Mouse (Mus musculus) lung, embryonic 15.5 days (tissue): ENCODE results near the gene Galnt12. TPM values are rescaled to one million over a fixed set of nuclear protein-coding genes. Genes with fewer than 3 reads are reported as not detected.
"Not testable (repeated sequence)": the region's sequence is repeated elsewhere in the genome, so short reads cannot be mapped to it uniquely, and the experiment has no call there.

Experiments
- ATAC-seq: fragments of 200-750 bp; cut with Nextera tagmentation; 2 replicates; pipeline ENCODE4 v1.8.0; 2017; ENCODE audit warnings: moderate number of reproducible peaks, borderline replicate concordance; ENCODE audit not compliant: low FRiP score, low TSS enrichment; ENCODE audit errors: extremely low read depth
- H3K27ac ChIP-seq: fragments of 300-500 bp; sonication (generic); 2 replicates; pipeline ENCODE4 v1.5.1; 2015; ENCODE audit warnings: moderate library complexity, mild to moderate bottlenecking, inconsistent platforms
- H3K27me3 ChIP-seq: fragments of 300-500 bp; sonication (generic); 2 replicates; pipeline ENCODE4 v1.6.1; 2015; ENCODE audit warnings: inconsistent platforms
- H3K36me3 ChIP-seq: fragments of 300-500 bp; sonication (generic); 2 replicates; pipeline ENCODE4 v1.6.1; 2015; ENCODE audit warnings: inconsistent platforms
- H3K4me1 ChIP-seq: fragments of 300-500 bp; sonication (generic); 2 replicates; pipeline ENCODE4 v1.6.1; 2015; ENCODE audit warnings: inconsistent platforms
- H3K4me2 ChIP-seq: fragments of 300-500 bp; sonication (generic); 2 replicates; pipeline ENCODE4 v1.6.1; 2015; ENCODE audit warnings: inconsistent platforms, mild to moderate bottlenecking, moderate library complexity
- H3K4me3 ChIP-seq: fragments of 300-500 bp; sonication (generic); 2 replicates; pipeline ENCODE4 v1.5.1; 2015; ENCODE audit warnings: mild to moderate bottlenecking, inconsistent platforms
- H3K9ac ChIP-seq: fragments of 300-500 bp; sonication (generic); 2 replicates; pipeline ENCODE4 v1.6.1; 2015; ENCODE audit warnings: inconsistent platforms
- H3K9me3 ChIP-seq: fragments of 300-500 bp; sonication (generic); 2 replicates; pipeline ENCODE4 v1.6.1; 2016; ENCODE audit warnings: inconsistent platforms
- WGBS: fragments of 180-500 bp; shearing (Covaris S2); methylation state at CpG from one replicate; pipeline ENCODE4 v1.1.7; 2015; 5-methylcytosine and 5-hydroxymethylcytosine counted together
- polyA plus RNA-seq: library from polyadenylated mRNA; unstranded; fragments of >200 nt; fragmentation: Nextera tagmentation; extraction: Ambion mirVana; gene quantifications from 2 replicates; pipeline ENCODE4 v1.2.1, GENCODE M21; 2015

Gene Galnt12
- polyA plus RNA-seq, result 8.9 and 9.3 TPM in 2 replicates

DNA sequence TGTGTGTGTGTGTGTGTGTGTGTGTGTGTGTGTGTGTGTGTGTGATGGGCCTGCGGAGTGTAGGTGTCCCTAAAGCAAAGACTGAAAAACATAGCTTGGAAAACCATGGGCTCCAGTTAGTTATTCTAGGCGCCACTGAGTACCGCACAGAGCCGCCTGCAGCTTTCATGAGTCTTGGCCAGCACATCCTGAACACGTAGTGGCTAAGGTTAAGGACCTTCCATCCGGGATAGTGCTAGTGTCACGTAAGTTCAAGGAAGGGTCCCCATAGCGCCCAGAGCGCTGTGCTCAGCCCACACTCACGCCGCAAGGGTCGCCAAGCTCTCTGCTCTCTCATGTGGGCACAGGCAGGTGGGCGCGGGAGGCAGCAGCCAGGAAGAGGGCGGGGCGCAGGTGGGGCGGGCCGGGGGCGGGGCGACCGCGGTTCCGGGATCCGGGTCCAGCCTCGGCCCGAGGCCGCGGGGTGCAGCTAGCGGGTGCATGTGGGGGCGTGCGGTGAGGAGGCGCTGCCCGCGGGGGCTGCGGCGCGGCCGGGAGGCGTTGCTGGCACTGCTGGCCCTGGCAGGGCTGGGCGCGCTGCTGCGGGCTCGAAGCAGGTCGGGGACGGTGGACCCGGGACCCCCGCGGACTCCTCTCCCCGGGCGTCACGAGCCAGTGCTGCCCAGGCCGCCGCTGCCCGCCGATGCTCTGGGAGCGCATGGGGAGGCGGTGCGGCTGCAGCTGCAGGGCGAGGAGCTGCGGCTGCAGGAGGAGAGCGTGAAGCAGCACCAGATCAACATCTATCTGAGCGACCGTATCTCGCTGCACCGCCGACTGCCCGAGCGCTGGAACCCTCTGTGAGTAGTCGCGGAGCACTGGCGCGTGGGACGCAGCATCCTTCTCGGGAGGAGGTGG, at the start of gene Galnt12:
Galnt12 (plus strand) TSS at position 417 of the 894 bp plus-strand sequence.
- no peaks in the 10 kb centered on the region for H3K9me3 ChIP-seq
- peak within 1 kb of the TSS; percentile 50 for H3K9ac ChIP-seq
- 1% methylated on average over 65 of the region's 74 CpGs for WGBS
- H3K4me1 ChIP-seq, result peaks cover 16% of the 10 kb centered on the region
- H3K27ac ChIP-seq, result no peak within 1 kb of the TSS
- peak; percentile 58; the same call in 1 of the 2 replicates for ATAC-seq
- peaks cover 42% of the 10 kb centered on the region for H3K27me3 ChIP-seq
- H3K4me3 ChIP-seq, result peak within 1 kb of the TSS; percentile 59
- peak within 1 kb of the TSS; percentile 99 for H3K4me2 ChIP-seq
- H3K36me3 ChIP-seq, result no peaks in the 10 kb centered on the region

DNA sequence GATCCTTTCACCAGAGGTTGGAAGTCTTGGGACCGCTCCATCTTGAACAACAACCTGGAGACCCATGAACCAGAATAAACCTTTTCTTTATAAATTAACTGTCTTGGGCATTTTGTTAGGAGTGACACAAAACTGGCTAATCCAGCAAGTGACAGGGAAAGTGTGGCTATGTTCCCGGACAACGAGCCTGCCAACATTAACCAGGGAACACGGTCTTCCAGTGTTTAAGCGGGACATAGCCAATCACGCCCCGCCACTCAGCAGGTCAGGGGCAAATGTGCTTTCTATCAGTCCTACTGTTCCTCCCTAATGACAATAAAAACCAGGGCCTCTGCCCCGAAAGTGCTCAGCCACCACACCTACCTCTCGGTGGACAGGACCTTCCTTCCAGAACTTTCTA, 47.8 kb upstream of the Galnt12 start:
- H3K27me3 ChIP-seq, result 0 out of 2 replicates have a peak, but pooled peaks cover 2% of the 10 kb centered on the region
- H3K9ac ChIP-seq, result no peak overlapping the region
- no peak overlapping the region for H3K4me3 ChIP-seq
- H3K4me1 ChIP-seq, result no peaks in the 10 kb centered on the region
- WGBS, result 83% methylated on average over 9 of the region's 9 CpGs
- no peak for ATAC-seq
- H3K36me3 ChIP-seq, result no peaks in the 10 kb centered on the region
- no peak overlapping the region for H3K4me2 ChIP-seq
- H3K27ac ChIP-seq, result no peak overlapping the region
- H3K9me3 ChIP-seq, result no peaks in the 10 kb centered on the region

DNA sequence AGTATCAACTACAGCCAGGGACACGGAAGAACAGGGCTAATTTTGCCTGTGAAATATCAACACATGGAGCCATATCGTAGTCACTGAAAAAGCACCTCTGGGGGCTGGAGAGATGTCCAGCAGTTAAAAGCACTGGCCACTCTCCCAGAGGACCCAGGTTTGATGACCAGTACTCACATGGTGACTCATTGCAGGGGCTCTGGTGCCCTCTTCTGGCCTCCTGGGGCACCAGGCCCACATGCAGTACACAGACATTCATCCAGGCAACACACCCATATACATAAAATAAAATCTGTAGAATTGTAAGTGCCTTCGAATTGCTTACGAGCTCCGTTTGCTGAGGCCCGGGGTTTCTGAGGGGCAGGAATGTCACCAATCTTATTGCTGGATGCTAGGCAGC, 44.7 kb upstream of the Galnt12 start:
- ATAC-seq, result no peak

DNA sequence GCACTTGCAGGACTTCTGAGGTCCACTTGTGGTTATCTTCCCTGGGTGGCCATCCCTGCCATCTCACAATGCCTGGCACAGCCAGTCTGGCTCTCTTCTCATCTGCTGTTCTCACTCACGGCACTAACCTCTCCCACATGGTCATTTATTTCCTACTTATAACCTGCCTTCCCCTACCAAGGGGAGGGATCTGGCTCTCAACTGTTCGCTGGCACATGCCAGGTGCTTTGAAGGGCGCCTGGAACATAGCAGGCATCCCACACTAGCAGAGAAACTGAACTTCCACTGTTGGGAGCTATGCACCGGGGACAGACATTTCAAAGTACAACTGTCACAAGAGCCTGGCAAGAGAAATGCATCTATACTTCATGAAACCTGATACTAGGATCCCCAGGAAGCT, 43.9 kb upstream of the Galnt12 start:
- Histone ChIP-seq H3K4me2 (no peak overlapping the region), H3K36me3 (no peaks in the 10 kb centered on the region), H3K9ac (no peak overlapping the region), H3K4me3 (no peak overlapping the region), H3K4me1 (peaks cover 9% of the 10 kb centered on the region; the same call in 1 of the 2 replicates), H3K27ac (no peak overlapping the region), H3K9me3 (no peaks in the 10 kb centered on the region), H3K27me3 (peaks cover 18% of the 10 kb centered on the region)
- WGBS, result 58% methylated on average over 4 of the region's 4 CpGs
- ATAC-seq, result no peak

More for the DNA sequence above, 44.7 kb upstream of the Galnt12 start:
- H3K27ac ChIP-seq, result no peak overlapping the region
- H3K4me3 ChIP-seq, result no peak overlapping the region
- no peak overlapping the region for H3K4me2 ChIP-seq
- no peaks in the 10 kb centered on the region for H3K9me3 ChIP-seq
- 82% methylated on average over 6 of the region's 6 CpGs for WGBS
- peaks cover 11% of the 10 kb centered on the region; the same call in 1 of the 2 replicates for H3K27me3 ChIP-seq
- H3K9ac ChIP-seq, result no peak overlapping the region
- H3K36me3 ChIP-seq, result no peaks in the 10 kb centered on the region
- peaks cover 9% of the 10 kb centered on the region; the same call in 1 of the 2 replicates for H3K4me1 ChIP-seq

DNA sequence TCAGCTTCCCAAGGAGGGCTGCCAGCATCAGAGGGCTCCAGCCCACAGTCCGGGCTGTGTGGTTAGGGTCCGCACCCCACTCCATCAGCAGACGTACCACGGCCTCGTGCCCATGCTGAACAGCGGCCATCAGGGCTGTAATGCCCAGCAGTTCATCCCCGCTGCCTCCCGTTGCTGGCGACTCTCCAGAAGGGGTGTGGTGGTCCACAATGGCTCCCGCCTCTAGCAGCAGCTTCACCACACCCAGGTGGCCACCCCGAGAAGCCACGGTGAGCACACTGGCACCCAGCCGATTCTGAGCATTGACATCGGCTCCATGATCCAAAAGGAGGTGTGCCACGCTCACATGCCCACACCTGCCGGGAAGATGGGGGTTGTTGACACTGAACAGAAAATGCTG, 42.5 kb upstream of the Galnt12 start:
- Histone ChIP-seq H3K9ac (no peak overlapping the region), H3K27me3 (peaks cover 27% of the 10 kb centered on the region), H3K4me2 (no peak overlapping the region), H3K4me1 (peaks cover 9% of the 10 kb centered on the region; the same call in 1 of the 2 replicates), H3K36me3 (no peaks in the 10 kb centered on the region), H3K4me3 (no peak overlapping the region), H3K9me3 (no peaks in the 10 kb centered on the region), H3K27ac (no peak overlapping the region)
- 87% methylated on average over 16 of the region's 16 CpGs for WGBS
- ATAC-seq, result no peak

DNA sequence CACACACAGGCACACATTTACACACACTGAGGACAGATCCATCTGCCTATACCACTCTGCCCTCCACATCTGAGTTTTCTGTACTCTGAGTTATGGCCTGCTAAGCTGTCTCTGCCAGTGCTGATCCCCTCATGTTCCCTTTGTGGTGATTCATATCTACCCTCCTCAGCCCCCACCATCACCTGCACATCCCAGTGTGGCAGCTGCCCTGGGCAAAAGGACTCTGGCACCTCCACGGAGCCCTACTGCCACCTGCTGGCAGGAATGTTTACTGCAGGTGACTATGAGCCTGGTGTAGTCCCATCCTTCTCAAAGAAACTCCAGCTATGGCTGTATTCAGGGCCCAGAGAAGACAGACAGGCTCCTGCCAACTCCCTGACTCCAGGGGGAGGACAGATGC, 41.5 kb upstream of the Galnt12 start:
- no peak overlapping the region for H3K4me3 ChIP-seq
- H3K9ac ChIP-seq, result no peak overlapping the region
- ATAC-seq, result peak; percentile 44; the same call in 1 of the 2 replicates
- peaks cover 32% of the 10 kb centered on the region for H3K27me3 ChIP-seq
- no peak overlapping the region for H3K4me2 ChIP-seq
- no peaks in the 10 kb centered on the region for H3K9me3 ChIP-seq
- H3K4me1 ChIP-seq, result peaks cover 9% of the 10 kb centered on the region; the same call in 1 of the 2 replicates
- H3K36me3 ChIP-seq, result no peaks in the 10 kb centered on the region
- no peak overlapping the region for H3K27ac ChIP-seq
- WGBS, result 0% methylated on average over 1 of the region's 1 CpGs

DNA sequence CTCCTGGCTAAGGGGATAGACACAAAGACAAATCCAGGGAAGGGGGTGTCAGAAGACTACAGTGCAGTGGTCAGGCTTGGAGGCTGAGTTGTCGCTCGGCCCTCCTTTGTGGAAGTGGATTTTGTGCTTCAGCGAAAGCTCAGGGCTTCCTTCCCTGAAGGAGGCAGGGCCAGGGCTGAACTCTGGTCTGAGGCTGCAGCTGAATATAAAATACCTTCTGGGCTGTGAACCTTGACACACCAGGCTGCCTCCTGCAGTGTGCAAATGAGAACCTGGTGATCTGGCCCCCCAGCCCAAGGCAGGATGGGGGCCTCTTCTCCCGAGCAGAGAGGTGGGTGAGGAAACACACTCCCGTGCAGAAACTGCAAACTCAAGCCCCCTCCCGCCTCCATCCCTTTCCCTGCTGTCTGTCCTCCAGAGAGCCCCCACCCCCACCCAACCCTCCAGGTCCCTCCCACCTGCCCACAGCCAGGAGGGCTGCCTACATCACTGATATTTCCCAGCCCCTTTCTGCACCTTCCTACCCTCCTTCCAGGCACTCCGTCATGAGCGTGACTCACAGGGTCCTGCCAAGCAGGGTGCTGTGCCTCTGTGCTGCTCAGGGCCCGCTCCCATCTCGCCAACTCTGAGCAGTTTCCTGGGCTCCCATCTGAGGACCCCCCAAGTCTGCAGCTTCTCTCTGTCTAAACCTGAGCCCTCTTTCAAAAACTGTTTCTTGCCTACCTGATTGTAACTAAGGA, 40.9 kb upstream of the Galnt12 start:
- WGBS, result 25% methylated on average over 10 of the region's 10 CpGs
- H3K9me3 ChIP-seq, result no peaks in the 10 kb centered on the region
- H3K9ac ChIP-seq, result no peak overlapping the region
- no peaks in the 10 kb centered on the region for H3K36me3 ChIP-seq
- H3K27ac ChIP-seq, result no peak overlapping the region
- peaks cover 38% of the 10 kb centered on the region for H3K27me3 ChIP-seq
- no peak overlapping the region for H3K4me2 ChIP-seq
- H3K4me1 ChIP-seq, result peaks cover 9% of the 10 kb centered on the region; the same call in 1 of the 2 replicates
- no peak overlapping the region for H3K4me3 ChIP-seq
- ATAC-seq, result no peak

DNA sequence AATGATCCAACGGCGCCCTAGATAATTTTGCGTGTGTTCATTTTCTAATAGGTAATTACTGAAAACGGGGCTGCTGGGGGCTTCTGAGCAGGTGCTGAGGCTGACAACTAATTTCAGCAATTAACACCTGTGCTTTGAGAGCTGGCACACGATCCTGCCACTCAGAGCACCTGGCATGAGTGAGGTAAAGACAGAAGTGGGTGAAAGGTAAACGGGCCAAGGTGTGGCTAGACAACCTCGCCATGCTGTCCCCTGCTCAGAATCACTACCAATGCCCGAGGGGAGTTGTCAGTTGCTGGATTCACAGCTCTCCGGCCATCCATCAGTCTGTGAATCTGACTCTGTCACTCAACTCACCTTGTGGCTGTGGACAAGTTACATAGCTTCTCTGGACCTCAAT, 39.8 kb upstream of the Galnt12 start:
- Histone ChIP-seq H3K27me3 (peaks cover 42% of the 10 kb centered on the region), H3K4me2 (peak overlapping the region; percentile 9; the same call in 1 of the 2 replicates), H3K9me3 (no peaks in the 10 kb centered on the region), H3K4me3 (no peak overlapping the region), H3K36me3 (no peaks in the 10 kb centered on the region), H3K4me1 (peaks cover 17% of the 10 kb centered on the region; the same call in 1 of the 2 replicates), H3K9ac (no peak overlapping the region), H3K27ac (no peak overlapping the region)
- no peak for ATAC-seq
- 44% methylated on average over 9 of the region's 9 CpGs for WGBS

DNA sequence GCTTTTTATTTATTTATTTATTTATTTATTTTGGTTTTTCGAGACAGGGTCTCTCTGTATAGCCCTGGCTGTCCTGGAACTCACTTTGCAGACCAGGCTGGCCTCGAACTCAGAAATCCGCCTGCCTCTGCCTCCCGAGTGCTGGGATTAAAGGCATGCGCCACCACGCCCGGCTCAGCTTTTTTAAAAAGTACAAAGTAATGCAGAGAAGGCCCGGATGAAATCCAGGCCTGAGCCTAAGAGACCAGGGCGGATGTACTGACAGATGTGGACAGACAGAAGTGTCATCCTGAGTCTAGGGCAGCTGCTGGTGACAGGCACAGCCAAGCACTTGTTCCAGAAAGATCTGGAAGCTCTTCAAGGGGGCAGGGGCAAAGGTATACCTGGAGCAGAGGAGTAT, 36.5 kb upstream of the Galnt12 start:
- H3K4me1 ChIP-seq, result peaks cover 17% of the 10 kb centered on the region; the same call in 1 of the 2 replicates
- H3K27me3 ChIP-seq, result peaks cover 32% of the 10 kb centered on the region
- not testable (repeated sequence) for ATAC-seq, H3K4me2 ChIP-seq, H3K4me3 ChIP-seq, H3K36me3 ChIP-seq, H3K27ac ChIP-seq, H3K9ac ChIP-seq, H3K9me3 ChIP-seq
- WGBS, result 95% methylated on average over 9 of the region's 9 CpGs

DNA sequence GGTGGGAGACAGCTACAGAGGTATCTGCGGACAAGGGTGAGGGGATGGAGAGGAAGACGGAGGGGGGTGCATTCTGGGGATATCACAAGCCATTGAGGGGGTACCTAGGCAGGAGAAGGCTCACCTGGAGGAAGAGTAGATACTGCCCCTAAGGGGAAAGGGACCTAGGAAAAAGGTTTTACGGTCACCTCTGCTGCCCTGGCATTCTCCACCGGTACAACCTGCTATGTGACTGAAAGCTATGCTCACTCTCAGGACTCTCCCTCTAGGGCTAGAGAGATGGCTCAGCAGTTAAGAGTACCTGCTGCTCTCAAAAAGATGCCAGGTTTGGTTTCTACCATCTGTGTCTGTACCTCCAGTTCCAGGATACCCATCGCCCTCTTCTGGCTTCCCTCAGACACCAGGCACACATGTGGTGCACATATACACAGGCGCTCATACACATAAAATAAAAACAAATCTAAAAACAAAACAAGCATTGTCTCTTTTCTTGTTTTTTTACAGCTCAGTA, 36.1 kb upstream of the Galnt12 start:
- Histone ChIP-seq H3K9ac (no peak overlapping the region), H3K4me3 (no peak overlapping the region), H3K9me3 (no peaks in the 10 kb centered on the region), H3K27ac (no peak overlapping the region), H3K4me1 (peaks cover 14% of the 10 kb centered on the region; the same call in 1 of the 2 replicates), H3K4me2 (no peak overlapping the region), H3K36me3 (no peaks in the 10 kb centered on the region), H3K27me3 (peaks cover 32% of the 10 kb centered on the region)
- ATAC-seq, result no peak
- WGBS, result 93% methylated on average over 6 of the region's 6 CpGs

DNA sequence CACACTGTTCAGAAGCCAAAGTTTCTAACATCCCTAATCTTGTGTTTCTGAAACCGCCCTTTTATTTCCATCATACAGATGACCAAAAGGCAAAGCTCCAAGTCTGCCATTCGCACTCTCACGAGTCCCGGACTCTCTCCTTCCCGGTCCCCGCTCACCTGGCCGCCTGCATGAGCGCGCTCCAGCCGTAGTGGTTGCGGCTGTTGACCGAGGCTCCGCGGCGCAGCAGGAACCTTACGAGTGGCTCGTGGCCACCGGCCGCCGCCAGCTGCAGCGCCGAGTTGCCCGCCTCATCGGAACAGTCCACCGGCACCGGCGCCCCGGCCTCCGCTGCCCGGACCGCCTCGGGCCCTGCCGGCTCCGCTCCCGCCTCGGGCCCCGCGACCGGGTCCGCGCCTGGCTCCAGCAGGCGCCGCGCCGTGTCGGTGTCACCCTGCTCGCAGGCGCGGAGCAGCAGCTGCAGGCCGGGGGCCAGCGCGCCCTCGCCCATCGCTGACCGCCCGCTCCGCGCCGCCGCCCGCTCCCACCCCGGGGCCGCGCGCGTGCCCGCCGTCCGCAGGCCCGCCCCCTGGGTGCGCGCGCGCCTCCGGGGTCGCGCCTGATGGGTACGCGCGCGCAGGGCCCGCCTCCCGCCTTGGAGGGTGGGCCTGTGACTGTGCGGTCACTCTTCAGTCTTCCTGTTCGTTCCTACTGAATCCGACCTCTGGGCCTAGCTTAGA, 34.8 kb upstream of the Galnt12 start, which contains the start of gene Anks6:
Anks6 (minus strand) TSS at position 637 of the 719 bp plus-strand sequence.
- peaks cover 32% of the 10 kb centered on the region for H3K27me3 ChIP-seq
- peak within 1 kb of the TSS; percentile 94 for H3K4me2 ChIP-seq
- peak within 1 kb of the TSS; percentile 76 for H3K4me3 ChIP-seq
- peaks cover 8% of the 10 kb centered on the region; the same call in 1 of the 2 replicates for H3K4me1 ChIP-seq
- peak within 1 kb of the TSS; percentile 73 for H3K9ac ChIP-seq
- H3K36me3 ChIP-seq, result no peaks in the 10 kb centered on the region
- WGBS, result 1% methylated on average over 80 of the region's 86 CpGs
- no peaks in the 10 kb centered on the region for H3K9me3 ChIP-seq
- ATAC-seq, result peak; percentile 90
- H3K27ac ChIP-seq, result peak within 1 kb of the TSS; percentile 9; the same call in 1 of the 2 replicates
